Comparison of ENCODE assay signal across 31 mouse cellular contexts in the genomic region with DNA sequence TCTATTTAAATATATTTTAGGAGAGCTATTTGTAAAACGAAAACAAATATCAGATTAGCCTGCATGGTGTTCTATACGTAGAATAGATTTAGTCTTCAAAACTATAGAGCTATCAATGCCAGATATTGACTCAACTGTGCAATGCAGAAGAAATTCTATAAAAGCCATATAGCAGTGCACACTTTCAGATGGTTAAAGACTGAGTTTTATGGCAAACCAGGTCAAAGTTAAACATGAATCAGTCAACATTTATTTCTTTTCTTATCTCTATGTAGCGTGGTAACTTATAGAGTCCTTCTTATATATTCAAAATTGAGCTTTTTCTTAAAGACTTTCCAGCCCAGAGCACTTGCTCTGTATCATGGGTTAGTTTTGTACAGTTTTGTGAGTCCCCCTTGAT.
"Had no signal": no experiment of that assay in that cellular context is flagged by ENCODE, and none has a peak within 500 bp of the region (broad histone marks: within the 10 kb centered on the region; RNA-seq: fewer than 3 reads in every experiment).

No protein-coding gene starts in this region.

- H3K27me3 ChIP-seq: limb, embryonic 12.5 days; limb, embryonic 13.5 days; limb, embryonic 15.5 days; liver, embryonic 12.5 days; liver, embryonic 13.5 days; liver, embryonic 15.5 days; lung, embryonic 15.5 days; megakaryocyte, embryonic 14.5 days; midbrain, embryonic 12.5 days; midbrain, embryonic 13.5 days; midbrain, embryonic 15.5 days; neural tube, embryonic 12.5 days had no signal

- H3K4me1 ChIP-seq: limb, embryonic 10.5 days; limb, embryonic 12.5 days; limb, embryonic 13.5 days; limb, embryonic 15.5 days; liver, embryonic 12.5 days; liver, embryonic 13.5 days; liver, embryonic 15.5 days; lung, embryonic 15.5 days; megakaryocyte, embryonic 14.5 days; midbrain, embryonic 10.5 days; midbrain, embryonic 12.5 days; midbrain, embryonic 13.5 days; midbrain, embryonic 15.5 days; neural tube, embryonic 12.5 days had no signal

- H3K9ac ChIP-seq: limb, embryonic 12.5 days; limb, embryonic 13.5 days; limb, embryonic 15.5 days; liver, embryonic 12.5 days; liver, embryonic 13.5 days; liver, embryonic 14.5 days; liver, embryonic 15.5 days; liver, postnatal 0 days; lung, embryonic 14.5 days; lung, embryonic 15.5 days; midbrain, embryonic 12.5 days; midbrain, embryonic 13.5 days; midbrain, embryonic 15.5 days; neural tube, embryonic 12.5 days had no signal

- H3K4me3 ChIP-seq: limb, embryonic 10.5 days; limb, embryonic 12.5 days; limb, embryonic 13.5 days; limb, embryonic 15.5 days; liver, embryonic 12.5 days; liver, embryonic 13.5 days; liver, embryonic 15.5 days; lung, embryonic 15.5 days; megakaryocyte, embryonic 14.5 days; midbrain, embryonic 10.5 days; midbrain, embryonic 12.5 days; midbrain, embryonic 13.5 days; midbrain, embryonic 15.5 days; myocyte; neural tube, embryonic 12.5 days had no signal

- H3K4me2 ChIP-seq: limb, embryonic 12.5 days; limb, embryonic 13.5 days; limb, embryonic 15.5 days; liver, embryonic 11.5 days; liver, embryonic 12.5 days; liver, embryonic 13.5 days; liver, embryonic 15.5 days; lung, embryonic 14.5 days; lung, embryonic 15.5 days; midbrain, embryonic 11.5 days; midbrain, embryonic 12.5 days; midbrain, embryonic 13.5 days; midbrain, embryonic 15.5 days; neural tube, embryonic 12.5 days had no signal

- DNase-seq: left cerebral cortex, postnatal 4 days; liver; liver, embryonic 13.5 days; liver, postnatal 0 days; lung, adult 18-20 months; lung, adult 2 months; lung, embryonic 14.5 days; lung, postnatal 10 days; lung, postnatal 14 days; lung, postnatal 36 days; lung, postnatal 4 days had no signal

- H3K9me3 ChIP-seq: limb, embryonic 10.5 days; limb, embryonic 12.5 days; limb, embryonic 13.5 days; limb, embryonic 15.5 days; liver, embryonic 12.5 days; liver, embryonic 13.5 days; liver, embryonic 15.5 days; lung, embryonic 15.5 days; megakaryocyte, embryonic 14.5 days; midbrain, embryonic 10.5 days; midbrain, embryonic 12.5 days; midbrain, embryonic 13.5 days; midbrain, embryonic 15.5 days; neural tube, embryonic 12.5 days had no signal

- H3K27ac ChIP-seq: limb, embryonic 10.5 days; limb, embryonic 12.5 days; limb, embryonic 13.5 days; limb, embryonic 15.5 days; liver, embryonic 12.5 days; liver, embryonic 13.5 days; liver, embryonic 14.5 days; liver, embryonic 15.5 days; lung, embryonic 15.5 days; macrophage; midbrain, embryonic 10.5 days; midbrain, embryonic 12.5 days; midbrain, embryonic 13.5 days; midbrain, embryonic 15.5 days; neural tube, embryonic 12.5 days had no signal

- H3K36me3 ChIP-seq: limb, embryonic 10.5 days; limb, embryonic 12.5 days; limb, embryonic 13.5 days; limb, embryonic 15.5 days; liver, embryonic 12.5 days; liver, embryonic 13.5 days; liver, embryonic 15.5 days; lung, embryonic 15.5 days; midbrain, embryonic 10.5 days; midbrain, embryonic 12.5 days; midbrain, embryonic 13.5 days; midbrain, embryonic 15.5 days; neural tube, embryonic 12.5 days had no signal

- ATAC-seq: liver, embryonic 12.5 days; liver, postnatal 0 days; lung, postnatal 0 days; midbrain, embryonic 13.5 days; midbrain, embryonic 15.5 days; midbrain, embryonic 16.5 days had no signal
